Mouse (Mus musculus): ENCODE results near the gene 1700040F15Rik.
"Not testable (repeated sequence)": the region's sequence is repeated elsewhere in the genome, so short reads cannot be mapped to it uniquely, and the experiment has no call there.

The 1700040F15Rik gene

GRCm38 (mm10) chrY:61101947-61102346 lies at the start of gene 1700040F15Rik:
Gene 1700040F15Rik (plus strand): TSS chrY:61102247.
- not testable (repeated sequence) for DNase-seq

Measured in cerebellum, postnatal 25 days (tissue).